27 mouse cellular contexts compared by ENCODE assay signal in genomic region chr17:84334241-84335014, GRCm38 (mm10).
DNase-seq lines count a peak whose midpoint lies in the region; ATAC-seq and TF ChIP-seq lines count a peak whose summit lies in the region.
"Had no signal": no experiment of that assay in that cellular context is flagged by ENCODE, and none has a peak within 500 bp of the region (broad histone marks: within the 10 kb centered on the region; RNA-seq: fewer than 3 reads in every experiment).

No protein-coding gene starts in this region.

- no peak for ATAC-seq in kidney, embryonic 14.5 days (ENCODE audit: low FRiP score, low TSS enrichment)
- ATAC-seq: hindbrain, postnatal 0 days; intestine, postnatal 0 days; Patski had no signal

- H3K4me2 ChIP-seq in kidney, embryonic 14.5 days (replicated peaks; ENCODE audit: low read depth, low read length): no peak overlapping the region
- H3K4me2 ChIP-seq: forebrain, embryonic 12.5 days; limb, embryonic 13.5 days; liver, embryonic 13.5 days; lung, embryonic 14.5 days; midbrain, embryonic 12.5 days had no signal

- peaks cover 19% of the 10 kb centered on the region for H3K36me3 ChIP-seq in kidney, embryonic 14.5 days (ENCODE audit: control insufficient read depth, insufficient read depth, low read length)
- peaks cover 11% of the 10 kb centered on the region for H3K36me3 ChIP-seq in ES-E14 (ENCODE audit: control insufficient read depth, insufficient read depth, low read length, poor library complexity, severe bottlenecking)
- H3K36me3 ChIP-seq in thymus, adult 2 months (ENCODE audit: control insufficient read depth, insufficient read depth, low read length): no peaks in the 10 kb centered on the region
- H3K36me3 ChIP-seq in midbrain, embryonic 10.5 days: peaks cover 33% of the 10 kb centered on the region; the same call in 1 of the 2 replicates

- in situ Hi-C loops in ES-E14 (cut with MboI; ENCODE audit: low sequenced_read_pairs in 2 of 2, unreplicated experiment in 2 of 2): no loop called here

- H3K27ac ChIP-seq in kidney, embryonic 14.5 days (ENCODE audit: low read depth, low read length): no peak overlapping the region
- H3K27ac ChIP-seq in ES-E14 (ENCODE audit: insufficient read depth, low read depth, low read length, poor library complexity, severe bottlenecking): no peak overlapping the region
- 0 out of 2 replicates have a peak overlapping the region, but pooled peaks have one; percentile 15 for H3K27ac ChIP-seq in embryonic fibroblast, embryonic 13.5 days (ENCODE audit: insufficient read depth, low read length)
- no peak overlapping the region for H3K27ac ChIP-seq in thymus, adult 2 months (ENCODE audit: control insufficient read depth, insufficient read depth, low read length)
- H3K27ac ChIP-seq in midbrain, embryonic 10.5 days (replicated peaks): no peak overlapping the region
- H3K27ac ChIP-seq: forebrain, embryonic 12.5 days; heart, embryonic 10.5 days; hindbrain, postnatal 0 days; limb, embryonic 13.5 days; liver, embryonic 13.5 days; midbrain, embryonic 12.5 days had no signal

- H3K9me3 ChIP-seq in kidney, embryonic 14.5 days (ENCODE audit: control insufficient read depth, low read length): no peaks in the 10 kb centered on the region
- H3K9me3 ChIP-seq in ES-E14 (ENCODE audit: control insufficient read depth, insufficient read depth, low read depth, low read length): no peaks in the 10 kb centered on the region
- no peaks in the 10 kb centered on the region for H3K9me3 ChIP-seq in midbrain, embryonic 10.5 days (replicated peaks)
- H3K9me3 ChIP-seq: forebrain, embryonic 12.5 days; heart, embryonic 10.5 days; limb, embryonic 13.5 days; liver, embryonic 13.5 days; midbrain, embryonic 12.5 days had no signal

- no peaks in the 10 kb centered on the region for H3K27me3 ChIP-seq in kidney, embryonic 14.5 days (ENCODE audit: control insufficient read depth, insufficient read depth, low read length)
- no peaks in the 10 kb centered on the region for H3K27me3 ChIP-seq in thymus, adult 2 months (ENCODE audit: control insufficient read depth, insufficient read depth, low read length)
- no peaks in the 10 kb centered on the region for H3K27me3 ChIP-seq in midbrain, embryonic 10.5 days (ENCODE audit: low read depth, poor library complexity, severe bottlenecking)
- H3K27me3 ChIP-seq: forebrain, embryonic 12.5 days; limb, embryonic 13.5 days; liver, embryonic 13.5 days; midbrain, embryonic 12.5 days; Patski had no signal

- no peak overlapping the region for H3K9ac ChIP-seq in kidney, embryonic 14.5 days (ENCODE audit: low read depth, low read length)
- H3K9ac ChIP-seq in ES-E14 (ENCODE audit: insufficient read depth, low read depth, low read length, poor library complexity, severe bottlenecking): no peak overlapping the region
- H3K9ac ChIP-seq: forebrain, embryonic 12.5 days; limb, embryonic 13.5 days; liver, embryonic 13.5 days; lung, embryonic 14.5 days; midbrain, embryonic 12.5 days had no signal

- no peak for TF ChIP-seq POLR2A in embryonic fibroblast, embryonic 13.5 days (IDR thresholded peaks at IDR 0.05; ENCODE audit: low read depth, low read length)
- TF ChIP-seq POLR2A in thymus, adult 2 months (IDR thresholded peaks at IDR 0.05; ENCODE audit: control insufficient read depth, extremely low read depth, insufficient read depth, low read length, poor library complexity): no peak

- no peaks in the 10 kb centered on the region for H3K4me1 ChIP-seq in kidney, embryonic 14.5 days (ENCODE audit: control insufficient read depth, insufficient read depth, low read length)
- peaks cover 0 to 10% of the 10 kb centered on the region in 2 experiments; a peak in 1 of 4 replicates for H3K4me1 ChIP-seq in ES-E14 (ENCODE audit: control insufficient read depth in 2 of 2, insufficient read depth in 2 of 2, low read length in 2 of 2, poor library complexity in 1 of 2)
- peaks cover 9% of the 10 kb centered on the region for H3K4me1 ChIP-seq in embryonic fibroblast, embryonic 13.5 days (ENCODE audit: control insufficient read depth, insufficient read depth, low read length)
- H3K4me1 ChIP-seq in thymus, adult 2 months (replicated peaks; ENCODE audit: control insufficient read depth, insufficient read depth, low read length): peaks cover 29% of the 10 kb centered on the region
- H3K4me1 ChIP-seq in midbrain, embryonic 10.5 days: no peaks in the 10 kb centered on the region
- H3K4me1 ChIP-seq: heart, embryonic 10.5 days; limb, embryonic 13.5 days; midbrain, embryonic 12.5 days had no signal

- WGBS in kidney, embryonic 14.5 days: 76% methylated on average over 5 of the region's 5 CpGs
- 59% methylated on average over 5 of the region's 5 CpGs for WGBS in thymus, adult 2 months
- 84% methylated on average over 5 of the region's 5 CpGs for WGBS in midbrain, embryonic 10.5 days

- no peak overlapping the region for H3K4me3 ChIP-seq in kidney, embryonic 14.5 days (ENCODE audit: low read length)
- no peak overlapping the region for H3K4me3 ChIP-seq in ES-E14 (ENCODE audit: insufficient read depth in 1 of 2, low read depth in 1 of 2, low read length in 2 of 2, poor library complexity in 1 of 2, severe bottlenecking in 1 of 2)
- no peak overlapping the region for H3K4me3 ChIP-seq in embryonic fibroblast, embryonic 13.5 days (ENCODE audit: insufficient read depth, low read length)
- no peak overlapping the region for H3K4me3 ChIP-seq in thymus, adult 2 months (ENCODE audit: control insufficient read depth, insufficient read depth, low read length)
- H3K4me3 ChIP-seq in midbrain, embryonic 10.5 days: no peak overlapping the region
- H3K4me3 ChIP-seq: erythroblast, embryonic 14.5 days; forebrain, embryonic 12.5 days; heart, embryonic 10.5 days; limb, embryonic 13.5 days; liver, embryonic 13.5 days; midbrain, embryonic 12.5 days had no signal

- TF ChIP-seq CTCF in embryonic fibroblast, embryonic 13.5 days (IDR thresholded peaks at IDR 0.05; ENCODE audit: borderline replicate concordance, insufficient read depth, low read length): no peak
- TF ChIP-seq CTCF in thymus, adult 2 months (IDR thresholded peaks at IDR 0.05; ENCODE audit: borderline replicate concordance, control insufficient read depth, extremely low read depth, insufficient read depth, low read length, poor library complexity): no peak

- peak; percentile 11 for DNase-seq in kidney, adult 9 months
- no peak for DNase-seq in ES-E14 (ENCODE audit: low read depth, low spot score)
- DNase-seq in ovary, postnatal 36 days (ENCODE audit: low spot score): no peak
- no peak for DNase-seq in thymus, adult 2 months
- DNase-seq in midbrain, embryonic 10.5 days (ENCODE audit: low spot score): no peak
- DNase-seq: adrenal gland, adult 2 months; cerebellum, adult 11-12 months; cerebellum, postnatal 10 days; gastrocnemius, postnatal 36 days; kidney, postnatal 4 days; liver, embryonic 13.5 days; lung, embryonic 14.5 days; lung, postnatal 36 days; retina, postnatal 1 day; right cerebral cortex, postnatal 25 days; spleen, adult 18-20 months; thymus, postnatal 14 days had no signal

TF ChIP-seq in ES-E14, 5 proteins besides CTCF, POLR2A, EP300 and RAD21:
- TF ChIP-seq MAFK (IDR thresholded peaks at IDR 0.05; ENCODE audit: insufficient read depth, low read depth, low read length): peak; percentile 15; the same call in 1 of the 2 replicates
- TF ChIP-seq ZNF384 (IDR thresholded peaks at IDR 0.05; ENCODE audit: low read depth, low read length): no peak
